Mouse (Mus musculus) hematopoietic stem cell, adult 5-6 weeks (primary cell): ENCODE measurements at regions not wholly inside any gene's neighbourhood (a gene's known extent, or its start where the extent isn't known, plus 50 kb on each side); places are given as distances from the start of the nearest gene placed in this dataset.
A peak's percentile ranks its signal among the peaks of the same experiment; 100 is the strongest.

Source experiments
- ATAC-seq, 2 experiments: fragments of 125-278 bp in 1 of 2; replicated peaks in 1 of 2; 2 replicates each; pipeline ENCODE4 v1.8.0; 2016 to 2017; ENCODE audit warnings: inconsistent platforms in 2 of 2, mild to moderate bottlenecking in 2 of 2, moderate number of reproducible peaks in 2 of 2, low read depth in 1 of 2, moderate TSS enrichment in 1 of 2; ENCODE audit not compliant: low FRiP score in 2 of 2, poor library complexity in 2 of 2, severe bottlenecking in 2 of 2, insufficient read depth in 1 of 2, low TSS enrichment in 1 of 2

DNA sequence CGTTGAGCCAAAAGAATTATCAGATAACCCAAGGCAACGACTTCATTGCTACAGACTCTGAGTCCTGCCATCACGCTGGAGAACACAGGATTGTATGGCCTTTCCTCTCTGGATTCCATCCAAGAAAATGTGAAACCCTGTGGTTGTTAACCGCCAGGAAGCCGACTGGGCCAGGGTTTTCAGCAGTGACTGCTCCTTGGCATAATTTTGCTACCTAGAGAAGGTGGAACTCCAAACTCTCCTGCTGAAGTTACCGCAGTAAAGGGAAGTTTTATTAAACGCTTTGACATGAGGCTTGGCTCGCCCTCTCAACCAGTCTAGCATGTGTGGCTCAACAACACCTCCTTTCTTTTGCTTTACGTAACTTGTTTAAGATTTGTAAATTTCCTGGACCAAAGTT, 116.9 kb downstream of the Wif1 start:
- peak; percentile 85 to 93 for ATAC-seq

- no peak for ATAC-seq
Measured at GRCm38 (mm10) chr10:121153625-121154024, 119.9 kb downstream of the Wif1 start.

DNA sequence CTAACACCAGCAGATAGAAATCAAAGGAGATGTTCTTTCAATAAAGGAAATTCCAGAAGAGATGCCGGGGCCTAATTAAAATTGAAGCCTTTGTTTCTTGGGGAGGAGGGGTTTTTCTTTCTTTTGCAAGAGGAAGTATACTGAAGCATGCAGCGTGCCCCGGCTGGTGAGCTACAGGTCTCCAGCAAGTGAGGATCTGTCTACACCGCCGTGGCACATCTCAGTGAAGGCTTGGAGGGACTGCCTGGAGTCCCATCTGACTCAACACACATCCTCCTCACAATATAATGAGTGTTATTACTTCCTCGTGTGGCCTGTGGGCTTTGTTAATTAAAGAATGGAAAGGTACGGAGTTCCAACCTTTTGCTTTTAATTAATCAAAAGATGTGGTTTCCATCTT, 126.7 kb downstream of the Wif1 start:
- ATAC-seq, result 0 out of 4 replicates have a peak, but pooled peaks have one; percentile 17 to 51

DNA sequence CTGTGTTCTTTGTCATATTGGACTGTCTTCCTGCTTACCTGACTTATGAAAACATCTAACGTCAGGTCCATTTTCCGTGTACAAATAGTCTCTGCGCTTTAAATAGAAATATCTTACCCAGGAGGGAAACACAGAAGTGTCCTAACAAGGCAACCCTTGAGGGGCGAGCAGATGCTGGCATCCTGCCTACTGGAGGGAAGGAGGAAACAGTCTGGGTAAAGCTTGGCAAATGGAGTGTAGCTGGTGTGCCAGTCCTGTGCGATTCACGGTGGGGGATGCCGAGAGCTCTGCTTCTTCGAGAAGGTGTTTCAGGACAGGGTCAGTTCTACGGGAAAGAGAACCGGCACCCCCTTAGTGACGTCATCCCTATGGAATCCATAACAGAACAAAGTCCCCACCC, 127.4 kb downstream of the Wif1 start:
- ATAC-seq, result peak; percentile 56 to 62; a peak in 3 of 4 replicates

- no peak for ATAC-seq
Measured at GRCm38 (mm10) chr10:121174022-121174421, 140.3 kb downstream of the Wif1 start.

GRCm38 (mm10) chr10:121189139-121189538, 155.4 kb downstream of the Wif1 start:
- ATAC-seq, result peak; percentile 71 to 83; a peak in 3 of 4 replicates

DNA sequence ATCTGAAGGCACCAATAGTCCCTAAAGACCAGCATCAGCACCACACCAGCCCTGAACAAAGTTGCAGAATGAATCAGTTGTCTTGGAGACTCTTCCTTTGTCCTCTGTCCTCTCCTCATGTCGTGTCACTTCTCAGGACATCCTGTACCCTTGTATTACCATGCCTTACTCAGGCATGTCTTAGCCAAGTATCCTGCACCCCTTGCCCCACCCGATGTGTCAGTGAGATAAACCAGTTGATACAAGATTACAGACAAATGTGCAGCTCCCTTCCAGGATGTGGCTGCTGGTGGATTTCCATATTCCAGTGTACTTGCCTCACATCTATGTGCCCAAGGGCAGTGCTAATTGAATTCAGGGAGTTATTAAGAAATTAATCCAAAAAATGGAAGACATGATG, 151.8 kb downstream of the Tbc1d30 start:
- ATAC-seq, result no peak

GRCm38 (mm10) chr10:121202531-121202930, 148.5 kb downstream of the Tbc1d30 start:
- no peak for ATAC-seq

DNA sequence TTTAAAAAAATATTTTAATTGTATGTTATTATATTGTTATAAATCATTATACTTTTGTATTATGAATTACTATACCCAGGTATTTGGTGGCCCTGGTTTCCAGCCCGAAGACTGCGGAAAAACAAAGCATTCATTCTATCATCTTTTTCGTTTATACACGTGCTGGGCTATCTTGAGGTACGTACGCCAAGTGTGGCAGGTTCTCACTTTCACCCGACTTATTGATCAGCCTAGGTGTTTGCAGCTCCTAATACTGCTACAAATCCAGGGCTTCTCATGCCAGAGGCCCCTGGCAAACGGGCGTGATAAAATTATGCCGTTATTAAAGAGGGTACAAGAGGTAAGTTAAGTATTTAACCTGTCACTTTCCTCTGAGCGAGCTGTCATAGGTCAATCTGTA, 145.5 kb downstream of the Tbc1d30 start:
- ATAC-seq, result no peak

GRCm38 (mm10) chr10:121206002-121206742, 144.9 kb downstream of the Tbc1d30 start:
- ATAC-seq, result no peak

DNA sequence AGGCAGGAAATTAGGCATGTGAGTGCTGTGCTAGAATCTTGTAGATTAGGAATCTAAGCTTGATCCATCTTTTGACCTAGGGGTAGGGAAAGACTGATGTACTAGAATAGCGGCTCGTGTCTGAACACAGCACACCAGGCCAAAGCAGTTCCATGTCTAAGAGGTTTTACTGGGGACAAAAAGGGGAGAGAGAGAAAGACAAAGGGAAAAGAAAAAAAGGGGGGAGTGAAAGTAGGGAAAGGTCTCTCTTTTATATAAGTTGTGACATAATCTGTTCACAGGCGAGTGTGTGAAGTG, 144.4 kb downstream of the Tbc1d30 start:
- ATAC-seq, result no peak
